Mouse (Mus musculus): ENCODE measurements around the gene Eif2b2. TPM values are rescaled to one million over a fixed set of nuclear protein-coding genes. Genes with fewer than 3 reads are reported as not detected.

Gene Eif2b2
- polyA plus RNA-seq, 1 experiment from 2014 or later: 60.0 TPM

- peak overlapping the region; percentile 38 to 53; a peak in 3 of 4 replicates for H3K27ac ChIP-seq (replicated peaks in 1 of 2; ENCODE audit: control insufficient read depth in 1 of 2, insufficient read depth in 1 of 2, low read depth in 2 of 2, low read length in 2 of 2)
- peak overlapping the region; percentile 72 for H3K4me2 ChIP-seq (ENCODE audit: low read length)
- H3K9me3 ChIP-seq (ENCODE audit: control insufficient read depth, low read length): no peaks in the 10 kb centered on the region
- peak overlapping the region; percentile 42 to 43 for H3K4me3 ChIP-seq (ENCODE audit: control insufficient read depth in 1 of 2, insufficient read depth in 1 of 2, low read depth in 1 of 2, low read length in 2 of 2)
- WGBS: 8% methylated on average over 11 of the region's 11 CpGs
- H3K36me3 ChIP-seq (ENCODE audit: control insufficient read depth, insufficient read depth, low read length): 0 out of 2 replicates have a peak, but pooled peaks cover 2% of the 10 kb centered on the region
- peak overlapping the region; percentile 50 for H3K9ac ChIP-seq (ENCODE audit: low read length)
- ATAC-seq (ENCODE audit: insufficient number of reproducible peaks, insufficient read depth, low FRiP score, low read depth): peak; percentile 64
- peaks cover 8% of the 10 kb centered on the region; the same call in 1 of the 2 replicates for H3K27me3 ChIP-seq (ENCODE audit: control insufficient read depth, insufficient read depth, low read length)
- H3K4me1 ChIP-seq (ENCODE audit: control insufficient read depth in 2 of 2, insufficient read depth in 2 of 2, low read length in 2 of 2): peaks cover 44 to 45% of the 10 kb centered on the region in 2 experiments
Measured at GRCm38 (mm10) chr12:85175926-85176845, 43.1 kb upstream of the Eif2b2 start.

GRCm38 (mm10) chr12:85176846-85177523 lies 42.3 kb upstream of the Eif2b2 start:
- whole genome bisulfite sequencing: 4% methylated on average over 32 of the region's 32 CpGs
- H3K9ac ChIP-seq (ENCODE audit: low read length): peak overlapping the region; percentile 50
- peaks cover 8% of the 10 kb centered on the region for H3K27me3 ChIP-seq (ENCODE audit: control insufficient read depth, insufficient read depth, low read length)
- no peak overlapping the region for H3K27ac ChIP-seq (replicated peaks in 1 of 2; ENCODE audit: control insufficient read depth in 1 of 2, insufficient read depth in 1 of 2, low read depth in 2 of 2, low read length in 2 of 2)
- H3K4me3 ChIP-seq (ENCODE audit: control insufficient read depth in 1 of 2, insufficient read depth in 1 of 2, low read depth in 1 of 2, low read length in 2 of 2): peak overlapping the region; percentile 42 to 43
- H3K4me2 ChIP-seq (ENCODE audit: low read length): peak overlapping the region; percentile 72
- ATAC-seq (ENCODE audit: insufficient number of reproducible peaks, insufficient read depth, low FRiP score, low read depth): peak; percentile 41
- no peaks in the 10 kb centered on the region for H3K9me3 ChIP-seq (ENCODE audit: control insufficient read depth, low read length)
- H3K4me1 ChIP-seq (ENCODE audit: control insufficient read depth in 2 of 2, insufficient read depth in 2 of 2, low read length in 2 of 2): peaks cover 50 to 52% of the 10 kb centered on the region in 2 experiments
- H3K36me3 ChIP-seq (ENCODE audit: control insufficient read depth, insufficient read depth, low read length): no peaks in the 10 kb centered on the region

- H3K4me2 ChIP-seq (ENCODE audit: low read length): peak within 1 kb of the TSS; percentile 72
- H3K4me1 ChIP-seq (ENCODE audit: control insufficient read depth in 2 of 2, insufficient read depth in 2 of 2, low read length in 2 of 2): peaks cover 47 to 53% of the 10 kb centered on the region in 2 experiments
- WGBS: 82% methylated on average over 10 of the region's 10 CpGs
- no peaks in the 10 kb centered on the region for H3K9me3 ChIP-seq (ENCODE audit: control insufficient read depth, low read length)
- H3K27ac ChIP-seq (replicated peaks in 1 of 2; ENCODE audit: control insufficient read depth in 1 of 2, insufficient read depth in 1 of 2, low read depth in 2 of 2, low read length in 2 of 2): no peak within 1 kb of the TSS
- H3K9ac ChIP-seq (ENCODE audit: low read length): peak within 1 kb of the TSS; percentile 50
- ATAC-seq (ENCODE audit: insufficient number of reproducible peaks, insufficient read depth, low FRiP score, low read depth): no peak
- peaks cover 13% of the 10 kb centered on the region for H3K27me3 ChIP-seq (ENCODE audit: control insufficient read depth, insufficient read depth, low read length)
- H3K4me3 ChIP-seq (ENCODE audit: control insufficient read depth in 1 of 2, insufficient read depth in 1 of 2, low read depth in 1 of 2, low read length in 2 of 2): peak within 1 kb of the TSS; percentile 42 to 43
- H3K36me3 ChIP-seq (ENCODE audit: control insufficient read depth, insufficient read depth, low read length): no peaks in the 10 kb centered on the region
Measured at GRCm38 (mm10) chr12:85177740-85178239, 41.5 kb upstream of the Eif2b2 start, which contains the start of gene Pgf. Gene Pgf (minus strand): TSS chr12:85177790.

- Histone ChIP-seq H3K27ac (replicated peaks in 1 of 2; ENCODE audit: control insufficient read depth in 1 of 2, insufficient read depth in 1 of 2, low read depth in 2 of 2, low read length in 2 of 2) (no peak overlapping the region), H3K4me3 (ENCODE audit: control insufficient read depth in 1 of 2, insufficient read depth in 1 of 2, low read depth in 1 of 2, low read length in 2 of 2) (no peak overlapping the region), H3K27me3 (ENCODE audit: control insufficient read depth, insufficient read depth, low read length) (peaks cover 13% of the 10 kb centered on the region), H3K4me2 (ENCODE audit: low read length) (no peak overlapping the region), H3K9me3 (ENCODE audit: control insufficient read depth, low read length) (no peaks in the 10 kb centered on the region), H3K4me1 (ENCODE audit: control insufficient read depth in 2 of 2, insufficient read depth in 2 of 2, low read length in 2 of 2) (peaks cover 42 to 48% of the 10 kb centered on the region in 2 experiments), H3K9ac (ENCODE audit: low read length) (no peak overlapping the region), H3K36me3 (ENCODE audit: control insufficient read depth, insufficient read depth, low read length) (no peaks in the 10 kb centered on the region)
- no peak for ATAC-seq (ENCODE audit: insufficient number of reproducible peaks, insufficient read depth, low FRiP score, low read depth)
- WGBS: 80% methylated on average over 2 of the region's 2 CpGs
Measured at GRCm38 (mm10) chr12:85178294-85178693, 41.0 kb upstream of the Eif2b2 start.

- Histone ChIP-seq H3K4me1 (ENCODE audit: control insufficient read depth in 2 of 2, insufficient read depth in 2 of 2, low read length in 2 of 2) (peaks cover 26 to 29% of the 10 kb centered on the region in 2 experiments), H3K27ac (replicated peaks in 1 of 2; ENCODE audit: control insufficient read depth in 1 of 2, insufficient read depth in 1 of 2, low read depth in 2 of 2, low read length in 2 of 2) (no peak overlapping the region), H3K36me3 (ENCODE audit: control insufficient read depth, insufficient read depth, low read length) (no peaks in the 10 kb centered on the region), H3K9me3 (ENCODE audit: control insufficient read depth, low read length) (no peaks in the 10 kb centered on the region), H3K27me3 (ENCODE audit: control insufficient read depth, insufficient read depth, low read length) (peaks cover 13% of the 10 kb centered on the region), H3K4me3 (ENCODE audit: control insufficient read depth in 1 of 2, insufficient read depth in 1 of 2, low read depth in 1 of 2, low read length in 2 of 2) (no peak overlapping the region), H3K4me2 (ENCODE audit: low read length) (peak overlapping the region; percentile 35), H3K9ac (ENCODE audit: low read length) (no peak overlapping the region)
- ATAC-seq (ENCODE audit: insufficient number of reproducible peaks, insufficient read depth, low FRiP score, low read depth): no peak
- 25% methylated on average over 17 of the region's 17 CpGs for WGBS
Measured at GRCm38 (mm10) chr12:85181475-85182344, 37.6 kb upstream of the Eif2b2 start.

- 24% methylated on average over 8 of the region's 8 CpGs for WGBS
- Histone ChIP-seq H3K4me1 (ENCODE audit: control insufficient read depth in 2 of 2, insufficient read depth in 2 of 2, low read length in 2 of 2) (peaks cover 22 to 25% of the 10 kb centered on the region in 2 experiments), H3K36me3 (ENCODE audit: control insufficient read depth, insufficient read depth, low read length) (no peaks in the 10 kb centered on the region), H3K9ac (ENCODE audit: low read length) (no peak overlapping the region), H3K27me3 (ENCODE audit: control insufficient read depth, insufficient read depth, low read length) (peaks cover 13% of the 10 kb centered on the region), H3K4me2 (ENCODE audit: low read length) (peak overlapping the region; percentile 35), H3K27ac (replicated peaks in 1 of 2; ENCODE audit: control insufficient read depth in 1 of 2, insufficient read depth in 1 of 2, low read depth in 2 of 2, low read length in 2 of 2) (no peak overlapping the region), H3K9me3 (ENCODE audit: control insufficient read depth, low read length) (no peaks in the 10 kb centered on the region), H3K4me3 (ENCODE audit: control insufficient read depth in 1 of 2, insufficient read depth in 1 of 2, low read depth in 1 of 2, low read length in 2 of 2) (no peak overlapping the region)
- no peak for ATAC-seq (ENCODE audit: insufficient number of reproducible peaks, insufficient read depth, low FRiP score, low read depth)
Measured at GRCm38 (mm10) chr12:85182345-85182643, 37.0 kb upstream of the Eif2b2 start.

GRCm38 (mm10) chr12:85182898-85183297 lies 36.4 kb upstream of the Eif2b2 start:
- no peak overlapping the region for H3K4me3 ChIP-seq (ENCODE audit: control insufficient read depth in 1 of 2, insufficient read depth in 1 of 2, low read depth in 1 of 2, low read length in 2 of 2)
- peaks cover 13% of the 10 kb centered on the region for H3K27me3 ChIP-seq (ENCODE audit: control insufficient read depth, insufficient read depth, low read length)
- H3K9me3 ChIP-seq (ENCODE audit: control insufficient read depth, low read length): no peaks in the 10 kb centered on the region
- no peak overlapping the region for H3K9ac ChIP-seq (ENCODE audit: low read length)
- peaks cover 19 to 22% of the 10 kb centered on the region in 2 experiments for H3K4me1 ChIP-seq (ENCODE audit: control insufficient read depth in 2 of 2, insufficient read depth in 2 of 2, low read length in 2 of 2)
- no peak overlapping the region for H3K4me2 ChIP-seq (ENCODE audit: low read length)
- no peak for ATAC-seq (ENCODE audit: insufficient number of reproducible peaks, insufficient read depth, low FRiP score, low read depth)
- H3K27ac ChIP-seq (replicated peaks in 1 of 2; ENCODE audit: control insufficient read depth in 1 of 2, insufficient read depth in 1 of 2, low read depth in 2 of 2, low read length in 2 of 2): no peak overlapping the region
- H3K36me3 ChIP-seq (ENCODE audit: control insufficient read depth, insufficient read depth, low read length): no peaks in the 10 kb centered on the region
- 81% methylated on average over 5 of the region's 5 CpGs for WGBS

All from heart, embryonic 14.5 days (tissue).